8 mouse cellular contexts compared by ENCODE assay signal in the genomic region with DNA sequence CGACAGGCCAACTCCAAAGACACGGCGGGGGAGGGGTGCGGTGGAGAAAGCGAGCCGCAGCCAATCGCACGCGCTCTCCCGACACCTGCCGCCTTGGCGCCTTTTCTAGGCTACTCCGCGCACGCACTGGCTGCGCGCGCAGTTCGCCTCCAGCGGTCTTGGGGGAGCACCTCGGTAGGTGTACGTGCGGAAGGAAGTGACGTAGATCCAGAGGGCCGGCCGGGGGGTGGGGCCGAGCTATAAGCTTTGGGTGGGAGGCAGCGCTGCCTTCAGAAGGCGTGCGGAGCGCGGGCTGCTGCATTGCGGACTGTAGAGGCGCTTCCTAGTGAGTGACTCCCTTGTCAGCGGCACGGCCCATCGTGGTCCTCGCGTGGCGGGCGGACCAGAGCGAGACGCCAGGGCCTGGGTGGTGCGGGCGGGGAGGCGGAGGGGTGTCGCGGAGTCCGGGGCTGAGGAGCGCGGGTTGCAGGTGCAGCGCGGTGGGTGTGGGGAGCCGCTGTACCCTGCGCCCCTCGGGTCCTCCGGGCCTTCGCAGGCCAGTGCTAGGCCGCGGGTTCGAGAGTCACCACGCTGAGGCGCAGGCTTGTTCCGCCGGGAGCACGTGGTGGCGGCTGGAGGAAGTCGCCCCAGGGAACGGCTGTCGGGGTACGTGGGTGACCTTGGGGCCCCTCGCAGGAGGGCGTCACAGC. TPM values are rescaled to one million over a fixed set of nuclear protein-coding genes. Genes with fewer than 3 reads are reported as not detected.
DNase-seq lines count a peak whose midpoint lies in the region; ATAC-seq lines count a peak whose summit lies in the region.

A gene (plus strand): TSS at position 209 of the 689 bp plus-strand sequence.

- DNase-seq in adrenal gland, adult (ENCODE audit: inconsistent age in 2 of 2, low spot score in 1 of 2) = peak; percentile 98
- peak; percentile 99 for DNase-seq in embryo, embryonic 10.5 days (ENCODE audit: low spot score)
- peak; percentile 93 for DNase-seq in gastrocnemius, postnatal 14 days
- DNase-seq in left cerebral cortex, postnatal 10 days (ENCODE audit: extremely low spot score in 1 of 2, low spot score in 2 of 2) = peak; percentile 96 to 98
- DNase-seq in right cerebral cortex, postnatal 25 days = peak; percentile 97
- DNase-seq in urinary bladder, postnatal 4 days (ENCODE audit: low spot score in 2 of 2) = peak; percentile 92 to 93

- peak; percentile 97 for ATAC-seq in inflammation-experienced regulatory T-cells, adult 6 months
- peak; percentile 97 for ATAC-seq in megakaryocyte-erythroid progenitor cell, adult 5-6 weeks (replicated peaks; ENCODE audit: low FRiP score, low TSS enrichment, poor library complexity, severe bottlenecking)

- intact Hi-C loops in gastrocnemius, postnatal 14 days (cut with DNase I; ENCODE audit: low total_unique reads) = no loop called here
- intact Hi-C loops in left cerebral cortex, postnatal 10 days (cut with DNase I) = no loop called here

RNA-seq across cellular contexts. Expression of the gene that starts here (rescaled TPM):
- total RNA-seq in gastrocnemius, postnatal 14 days (2021) = 100 to 1,000 TPM; 285 to 408 TPM
- 10 to 100 TPM; 15.9 to 22.7 (median 17.9) TPM for polyA plus RNA-seq in inflammation-experienced regulatory T-cells, adult 6 months (2017; shearing (Covaris generic))
- 100 to 1,000 TPM; 106 to 111 TPM for total RNA-seq in left cerebral cortex, postnatal 10 days (2021)
- 316 and 327 TPM in 2 replicates for total RNA-seq in megakaryocyte-erythroid progenitor cell, adult 5-6 weeks (2014; fragmentation: Nextera tagmentation)
- 261 and 333 TPM in 2 replicates for total RNA-seq in megakaryocyte-erythroid progenitor cell, adult 5-6 weeks (2017)

Comparison
In these comparisons a context has a peak if more than half of its experiments do, and no peak if none do; other contexts are left out.
1. Peak in every context shown above with its lines: DNase-seq and ATAC-seq.